Comparison of ENCODE assay signal across 20 mouse cellular contexts in the genomic region with DNA sequence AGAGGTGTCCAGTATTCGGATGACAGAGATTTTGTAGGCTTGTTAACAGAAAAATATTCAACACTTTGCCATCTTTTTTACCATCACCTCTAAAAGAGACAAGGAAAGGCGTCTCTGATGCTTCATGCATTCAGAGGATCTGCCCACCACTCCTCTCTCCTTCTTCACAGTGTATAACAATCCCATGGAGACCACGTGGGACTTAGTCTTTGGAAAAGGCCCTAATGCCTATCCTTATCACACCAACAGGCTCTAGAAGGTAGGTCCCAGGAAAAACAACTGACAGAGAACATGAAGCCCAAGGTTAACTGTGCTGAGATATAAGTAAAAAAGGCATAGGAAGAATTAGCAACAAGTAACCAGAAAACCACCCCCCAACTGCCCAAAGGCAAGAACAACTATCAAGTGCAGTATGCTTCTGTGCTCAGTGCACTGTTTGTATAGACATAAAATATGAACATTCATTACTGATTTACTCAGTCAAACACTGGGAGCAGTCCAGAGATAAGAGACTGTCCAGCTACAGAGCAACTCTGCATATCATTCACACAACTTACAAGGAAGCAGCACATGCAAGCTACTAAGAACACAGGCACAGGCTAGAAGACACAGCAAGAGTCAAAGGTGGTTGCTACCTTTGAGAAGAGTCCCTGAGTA. TPM values are rescaled to one million over a fixed set of nuclear protein-coding genes. Genes with fewer than 3 reads are reported as not detected.
DNase-seq lines count a peak whose midpoint lies in the region; ATAC-seq and TF ChIP-seq lines count a peak whose summit lies in the region.
"Had no signal": no experiment of that assay in that cellular context is flagged by ENCODE, and none has a peak within 500 bp of the region (broad histone marks: within the 10 kb centered on the region; RNA-seq: fewer than 3 reads in every experiment).

No protein-coding gene starts in this region.

- no peak overlapping the region for H3K4me2 ChIP-seq in liver, embryonic 15.5 days
- H3K4me2 ChIP-seq in liver, embryonic 12.5 days: no peak overlapping the region
- no peak overlapping the region; the same call in 1 of the 2 replicates for H3K4me2 ChIP-seq in intestine, postnatal 0 days (replicated peaks; ENCODE audit: low read depth)
- H3K4me2 ChIP-seq in stomach, embryonic 15.5 days: no peak overlapping the region
- H3K4me2 ChIP-seq in kidney, embryonic 14.5 days (replicated peaks; ENCODE audit: low read depth, low read length): no peak overlapping the region
- H3K4me2 ChIP-seq: embryonic facial prominence, embryonic 15.5 days had no signal

- DNase-seq in spleen, postnatal 4 days (ENCODE audit: low spot score in 2 of 2): no peak
- DNase-seq in right cerebral cortex, adult 18-20 months: no peak
- DNase-seq: adrenal gland, postnatal 10 days; cerebellum, adult 11 months; cerebellum, adult 8-10 months; cerebellum, postnatal 14 days; embryo, embryonic 11 days; gastrocnemius, adult 2 months; heart, adult 18-20 months; heart, postnatal 10 days had no signal

- no peak overlapping the region for H3K27ac ChIP-seq in liver, embryonic 15.5 days (replicated peaks)
- no peak overlapping the region for H3K27ac ChIP-seq in liver, embryonic 12.5 days
- H3K27ac ChIP-seq in intestine, postnatal 0 days (ENCODE audit: low read depth, low read length): peak overlapping the region; percentile 50
- no peak overlapping the region for H3K27ac ChIP-seq in stomach, embryonic 15.5 days
- H3K27ac ChIP-seq in kidney, embryonic 14.5 days (ENCODE audit: low read depth, low read length): no peak overlapping the region
- H3K27ac ChIP-seq: embryonic facial prominence, embryonic 15.5 days; forebrain, embryonic 10.5 days; gastrocnemius, adult 2 months; heart, embryonic 10.5 days had no signal

- TF ChIP-seq CTCF in intestine, postnatal 0 days (IDR thresholded peaks at IDR 0.05; ENCODE audit: low read depth): no peak

- WGBS in liver, embryonic 15.5 days (ENCODE audit: insufficient replicate concordance): 71% methylated on average over 3 of the region's 3 CpGs
- WGBS in liver, embryonic 12.5 days (ENCODE audit: insufficient replicate concordance): 66% methylated on average over 3 of the region's 3 CpGs
- WGBS in intestine, postnatal 0 days: 61% methylated on average over 3 of the region's 3 CpGs
- WGBS in stomach, embryonic 15.5 days: 93% methylated on average over 3 of the region's 3 CpGs
- WGBS in kidney, embryonic 14.5 days: 89% methylated on average over 3 of the region's 3 CpGs

- H3K9me3 ChIP-seq in liver, embryonic 15.5 days (replicated peaks): no peaks in the 10 kb centered on the region
- no peaks in the 10 kb centered on the region for H3K9me3 ChIP-seq in liver, embryonic 12.5 days (replicated peaks)
- no peaks in the 10 kb centered on the region for H3K9me3 ChIP-seq in intestine, postnatal 0 days (ENCODE audit: control insufficient read depth)
- no peaks in the 10 kb centered on the region for H3K9me3 ChIP-seq in stomach, embryonic 15.5 days
- H3K9me3 ChIP-seq in kidney, embryonic 14.5 days (ENCODE audit: control insufficient read depth, low read length): no peaks in the 10 kb centered on the region
- H3K9me3 ChIP-seq: embryonic facial prominence, embryonic 15.5 days; forebrain, embryonic 10.5 days; heart, embryonic 10.5 days had no signal

- ATAC-seq in liver, embryonic 15.5 days (ENCODE audit: insufficient read depth): peak; percentile 58
- no peak for ATAC-seq in liver, embryonic 12.5 days
- peak; percentile 88 for ATAC-seq in intestine, postnatal 0 days
- peak; percentile 53; the same call in 1 of the 2 replicates for ATAC-seq in stomach, embryonic 15.5 days (ENCODE audit: insufficient read depth, low FRiP score, low read depth)
- ATAC-seq in kidney, embryonic 14.5 days (ENCODE audit: low FRiP score, low TSS enrichment): no peak
- ATAC-seq: forebrain, embryonic 14.5 days had no signal

- no peak overlapping the region for H3K9ac ChIP-seq in liver, embryonic 15.5 days
- no peak overlapping the region for H3K9ac ChIP-seq in liver, embryonic 12.5 days
- H3K9ac ChIP-seq in intestine, postnatal 0 days (ENCODE audit: low read depth, low read length): no peak overlapping the region
- no peak overlapping the region for H3K9ac ChIP-seq in stomach, embryonic 15.5 days
- H3K9ac ChIP-seq in kidney, embryonic 14.5 days (ENCODE audit: low read depth, low read length): no peak overlapping the region
- H3K9ac ChIP-seq: embryonic facial prominence, embryonic 15.5 days had no signal

- no peak overlapping the region for H3K4me3 ChIP-seq in liver, embryonic 15.5 days (replicated peaks)
- H3K4me3 ChIP-seq in liver, embryonic 12.5 days: no peak overlapping the region
- no peak overlapping the region for H3K4me3 ChIP-seq in intestine, postnatal 0 days (ENCODE audit: low read depth, low read length)
- H3K4me3 ChIP-seq in stomach, embryonic 15.5 days (replicated peaks): no peak overlapping the region
- no peak overlapping the region for H3K4me3 ChIP-seq in kidney, embryonic 14.5 days (ENCODE audit: low read length)
- H3K4me3 ChIP-seq: embryonic facial prominence, embryonic 15.5 days; erythroblast, embryonic 14.5 days; forebrain, embryonic 10.5 days; gastrocnemius, adult 2 months; heart, embryonic 10.5 days had no signal

- H3K27me3 ChIP-seq in liver, embryonic 15.5 days: no peaks in the 10 kb centered on the region
- H3K27me3 ChIP-seq in liver, embryonic 12.5 days (replicated peaks): no peaks in the 10 kb centered on the region
- H3K27me3 ChIP-seq in intestine, postnatal 0 days (replicated peaks; ENCODE audit: control insufficient read depth, insufficient read depth, low read length): no peaks in the 10 kb centered on the region
- no peaks in the 10 kb centered on the region for H3K27me3 ChIP-seq in stomach, embryonic 15.5 days (replicated peaks)
- H3K27me3 ChIP-seq in kidney, embryonic 14.5 days (ENCODE audit: control insufficient read depth, insufficient read depth, low read length): no peaks in the 10 kb centered on the region
- H3K27me3 ChIP-seq: embryonic facial prominence, embryonic 15.5 days had no signal

- H3K36me3 ChIP-seq in liver, embryonic 15.5 days (replicated peaks): peaks cover 40% of the 10 kb centered on the region
- H3K36me3 ChIP-seq in liver, embryonic 12.5 days: peaks cover 66% of the 10 kb centered on the region
- H3K36me3 ChIP-seq in intestine, postnatal 0 days (ENCODE audit: control insufficient read depth, insufficient read depth): peaks cover 27% of the 10 kb centered on the region
- peaks cover 26% of the 10 kb centered on the region for H3K36me3 ChIP-seq in stomach, embryonic 15.5 days
- H3K36me3 ChIP-seq in kidney, embryonic 14.5 days (ENCODE audit: control insufficient read depth, insufficient read depth, low read length): peaks cover 19% of the 10 kb centered on the region

- no peaks in the 10 kb centered on the region for H3K4me1 ChIP-seq in liver, embryonic 15.5 days (replicated peaks)
- H3K4me1 ChIP-seq in liver, embryonic 12.5 days: peaks cover 12% of the 10 kb centered on the region; the same call in 1 of the 2 replicates
- H3K4me1 ChIP-seq in intestine, postnatal 0 days (replicated peaks; ENCODE audit: control insufficient read depth, insufficient read depth, low read length): peaks cover 4% of the 10 kb centered on the region; the same call in 1 of the 2 replicates
- no peaks in the 10 kb centered on the region for H3K4me1 ChIP-seq in stomach, embryonic 15.5 days
- H3K4me1 ChIP-seq in kidney, embryonic 14.5 days (ENCODE audit: control insufficient read depth, insufficient read depth, low read length): no peaks in the 10 kb centered on the region
- H3K4me1 ChIP-seq: embryonic facial prominence, embryonic 15.5 days; forebrain, embryonic 10.5 days; heart, embryonic 10.5 days had no signal

RNA-seq across cellular contexts. Expression of a gene that starts 32.2 kb away (rescaled TPM):
- 15.9 and 17.1 TPM in 2 replicates for polyA plus RNA-seq in liver, embryonic 15.5 days (2015; fragmentation: Nextera tagmentation; extraction: Ambion mirVana)
- 24.2 and 25.2 TPM in 2 replicates for polyA plus RNA-seq in liver, embryonic 12.5 days (2016; fragmentation: Nextera tagmentation; extraction: Ambion mirVana)
- polyA plus RNA-seq in intestine, postnatal 0 days (2015; fragmentation: Nextera tagmentation; extraction: Ambion mirVana): 26.6 TPM in 2 replicates
- polyA plus RNA-seq in stomach, embryonic 15.5 days (2015; fragmentation: Nextera tagmentation; extraction: Ambion mirVana): 38.3 and 42.6 TPM in 2 replicates
- polyA plus RNA-seq in kidney, embryonic 14.5 days (2014; fragmentation: Nextera tagmentation; extraction: Ambion mirVana): 32.4 and 39.7 TPM in 2 replicates

RNA-seq across cellular contexts. Expression of a gene that starts 54.2 kb away (rescaled TPM):
- 2.0 and 2.5 TPM in 2 replicates for polyA plus RNA-seq in liver, embryonic 15.5 days (2015; fragmentation: Nextera tagmentation; extraction: Ambion mirVana)
- polyA plus RNA-seq in liver, embryonic 12.5 days (2016; fragmentation: Nextera tagmentation; extraction: Ambion mirVana): 3.0 and 3.2 TPM in 2 replicates
- 8.0 and 9.4 TPM in 2 replicates for polyA plus RNA-seq in intestine, postnatal 0 days (2015; fragmentation: Nextera tagmentation; extraction: Ambion mirVana)
- polyA plus RNA-seq in stomach, embryonic 15.5 days (2015; fragmentation: Nextera tagmentation; extraction: Ambion mirVana): 4.4 and 5.2 TPM in 2 replicates
- 7.0 and 8.6 TPM in 2 replicates for polyA plus RNA-seq in kidney, embryonic 14.5 days (2014; fragmentation: Nextera tagmentation; extraction: Ambion mirVana)

RNA-seq across cellular contexts. Expression of a gene that starts 58.9 kb away (rescaled TPM):
- polyA plus RNA-seq in liver, embryonic 15.5 days (2015; fragmentation: Nextera tagmentation; extraction: Ambion mirVana): 13.0 and 14.3 TPM in 2 replicates
- 23.5 and 24.0 TPM in 2 replicates for polyA plus RNA-seq in liver, embryonic 12.5 days (2016; fragmentation: Nextera tagmentation; extraction: Ambion mirVana)
- 29.0 and 29.9 TPM in 2 replicates for polyA plus RNA-seq in intestine, postnatal 0 days (2015; fragmentation: Nextera tagmentation; extraction: Ambion mirVana)
- polyA plus RNA-seq in stomach, embryonic 15.5 days (2015; fragmentation: Nextera tagmentation; extraction: Ambion mirVana): 57.4 and 57.6 TPM in 2 replicates
- polyA plus RNA-seq in kidney, embryonic 14.5 days (2014; fragmentation: Nextera tagmentation; extraction: Ambion mirVana): 42.6 and 70.3 TPM in 2 replicates

Comparison
In these comparisons a context has a peak if more than half of its experiments do, and no peak if none do; other contexts are left out.
1. ATAC-seq: peak in liver, embryonic 15.5 days (single experiment), intestine, postnatal 0 days (single experiment) and stomach, embryonic 15.5 days (single experiment); none in liver, embryonic 12.5 days (single experiment) and kidney, embryonic 14.5 days (single experiment).